Mouse (Mus musculus): Measurements from ENCODE around the gene Dnaaf3. TPM values are rescaled to one million over a fixed set of nuclear protein-coding genes. Genes with fewer than 3 reads are reported as not detected.

Dnaaf3 gene
- polyA plus RNA-seq, 1 experiment = 1.4 TPM

Other genes starting within 250 kb of the Dnaaf3 start
- gene Ncr1, start 194.7 kb downstream of the Dnaaf3 start, polyA plus RNA-seq (2012; rRNA removed) = not detected in 2 replicates
- gene Gp6, start 134.7 kb downstream of the Dnaaf3 start, polyA plus RNA-seq (2012; rRNA removed) = 0.02 TPM in 1 of 2 replicates, not detected in the other
- 29.2 and 33.6 TPM in 2 replicates for gene Rdh13, start 86.8 kb downstream of the Dnaaf3 start, polyA plus RNA-seq (2012; rRNA removed)
- 8.2 and 27.7 TPM in 2 replicates for gene Eps8l1, start 71.8 kb downstream of the Dnaaf3 start, polyA plus RNA-seq (2012; rRNA removed)
- 102 and 135 TPM in 2 replicates for gene Ppp1r12c, start 30.8 kb downstream of the Dnaaf3 start, polyA plus RNA-seq (2012; rRNA removed)
- 10.7 and 12.6 TPM in 2 replicates for gene Tnnt1, start 16.1 kb downstream of the Dnaaf3 start, polyA plus RNA-seq (2012; rRNA removed)
- 8.3 and 12.1 TPM in 2 replicates for gene Tnni3, start 8.2 kb downstream of the Dnaaf3 start, polyA plus RNA-seq (2012; rRNA removed)
- gene Syt5, start 15.1 kb upstream of the Dnaaf3 start, polyA plus RNA-seq (2012; rRNA removed) = 185 and 235 TPM in 2 replicates
- 1.00 and 1.1 TPM in 2 replicates for gene Ptprh, start 71.6 kb upstream of the Dnaaf3 start, polyA plus RNA-seq (2012; rRNA removed)
- gene Tmem86b, start 99.0 kb upstream of the Dnaaf3 start, polyA plus RNA-seq (2012; rRNA removed) = 37.9 and 45.7 TPM in 2 replicates
- gene Ppp6r1, start 126.6 kb upstream of the Dnaaf3 start, polyA plus RNA-seq (2012; rRNA removed) = 128 and 129 TPM in 2 replicates
- gene Hspbp1, start 152.6 kb upstream of the Dnaaf3 start, polyA plus RNA-seq (2012; rRNA removed) = 98.4 and 107 TPM in 2 replicates
- 244 and 251 TPM in 2 replicates for gene Brsk1, start 158.2 kb upstream of the Dnaaf3 start, polyA plus RNA-seq (2012; rRNA removed)
- gene Tmem150b, start 192.8 kb upstream of the Dnaaf3 start, polyA plus RNA-seq (2012; rRNA removed) = 0.13 and 0.14 TPM in 2 replicates
- gene Kmt5c, start 207.7 kb upstream of the Dnaaf3 start, polyA plus RNA-seq (2012; rRNA removed) = 74.3 and 83.4 TPM in 2 replicates
- gene Cox6b2, start 220.6 kb upstream of the Dnaaf3 start, polyA plus RNA-seq (2012; rRNA removed) = 16.1 and 19.8 TPM in 2 replicates
- 0.02 TPM in 1 of 2 replicates, not detected in the other for gene Fam71e2, start 238.8 kb upstream of the Dnaaf3 start, polyA plus RNA-seq (2012; rRNA removed)